Mouse (Mus musculus): ENCODE measurements at regions not wholly inside any gene's neighbourhood (a gene's known extent, or its start where the extent isn't known, plus 50 kb on each side); places are given as distances from the start of the nearest gene placed in this dataset.

- no peaks in the 10 kb centered on the region for H3K27me3 ChIP-seq (ENCODE audit: insufficient read depth, low read length)
- no peak overlapping the region for H3K4me3 ChIP-seq (ENCODE audit: low read depth, low read length)
- H3K9me3 ChIP-seq (replicated peaks): no peaks in the 10 kb centered on the region
- ATAC-seq (ENCODE audit: extremely low read depth, insufficient number of reproducible peaks, low FRiP score, poor library complexity, severe bottlenecking) (no peak), DNase-seq (ENCODE audit: low spot score) (no peak)
- no peaks in the 10 kb centered on the region for H3K4me1 ChIP-seq (ENCODE audit: insufficient read depth, low read depth, low read length)
- H3K36me3 ChIP-seq (replicated peaks): no peaks in the 10 kb centered on the region
- TF ChIP-seq GATA1 (IDR thresholded peaks at IDR 0.05; ENCODE audit: borderline replicate concordance, low read length): no peak
- TF ChIP-seq POLR2AphosphoS5 (IDR thresholded peaks at IDR 0.05; ENCODE audit: insufficient replicate concordance, low read depth, low read length): no peak
- TF ChIP-seq TAL1 (conservative IDR thresholded peaks at IDR 0.05; ENCODE audit: low read depth, low read length): no peak
- TF ChIP-seq CTCF (IDR thresholded peaks at IDR 0.05; ENCODE audit: low read depth, low read length): no peak
- TF ChIP-seq GATA2 (IDR thresholded peaks at IDR 0.05; ENCODE audit: borderline replicate concordance, low read depth, low read length): no peak
Measured at GRCm38 (mm10) chr2:11853210-11853973, 75.7 kb downstream of the Ankrd16 start.

- Histone ChIP-seq H3K9me3 (replicated peaks) (no peaks in the 10 kb centered on the region), H3K4me1 (ENCODE audit: insufficient read depth, low read depth, low read length) (no peaks in the 10 kb centered on the region), H3K4me3 (ENCODE audit: low read depth, low read length) (no peak overlapping the region), H3K27me3 (ENCODE audit: insufficient read depth, low read length) (peaks cover 2% of the 10 kb centered on the region; the same call in 1 of the 2 replicates), H3K36me3 (replicated peaks) (no peaks in the 10 kb centered on the region)
- ATAC-seq (ENCODE audit: extremely low read depth, insufficient number of reproducible peaks, low FRiP score, poor library complexity, severe bottlenecking) (no peak), DNase-seq (ENCODE audit: low spot score) (no peak)
- TF ChIP-seq CTCF (IDR thresholded peaks at IDR 0.05; ENCODE audit: low read depth, low read length) (no peak), GATA1 (IDR thresholded peaks at IDR 0.05; ENCODE audit: borderline replicate concordance, low read length) (no peak), TAL1 (conservative IDR thresholded peaks at IDR 0.05; ENCODE audit: low read depth, low read length) (no peak), POLR2AphosphoS5 (IDR thresholded peaks at IDR 0.05; ENCODE audit: insufficient replicate concordance, low read depth, low read length) (no peak), GATA2 (IDR thresholded peaks at IDR 0.05; ENCODE audit: borderline replicate concordance, low read depth, low read length) (no peak)
Measured at GRCm38 (mm10) chr2:11869983-11870382, 92.3 kb downstream of the Ankrd16 start.

- TF ChIP-seq POLR2AphosphoS5 (IDR thresholded peaks at IDR 0.05; ENCODE audit: insufficient replicate concordance, low read depth, low read length) (no peak), GATA2 (IDR thresholded peaks at IDR 0.05; ENCODE audit: borderline replicate concordance, low read depth, low read length) (no peak), CTCF (IDR thresholded peaks at IDR 0.05; ENCODE audit: low read depth, low read length) (no peak)
- Histone ChIP-seq H3K27me3 (ENCODE audit: insufficient read depth, low read length) (no peaks in the 10 kb centered on the region), H3K9me3 (replicated peaks) (no peaks in the 10 kb centered on the region), H3K4me3 (ENCODE audit: low read depth, low read length) (no peak overlapping the region), H3K4me1 (ENCODE audit: insufficient read depth, low read depth, low read length) (no peaks in the 10 kb centered on the region), H3K36me3 (replicated peaks) (no peaks in the 10 kb centered on the region)
- no peak for ATAC-seq (ENCODE audit: extremely low read depth, insufficient number of reproducible peaks, low FRiP score, poor library complexity, severe bottlenecking)
- DNase-seq (ENCODE audit: low spot score): no peak
Measured at GRCm38 (mm10) chr2:11880005-11880404, 102.3 kb downstream of the Ankrd16 start.

GRCm38 (mm10) chr2:11894792-11895568, 117.3 kb downstream of the Ankrd16 start:
- Histone ChIP-seq H3K4me3 (ENCODE audit: low read depth, low read length) (no peak overlapping the region), H3K27me3 (ENCODE audit: insufficient read depth, low read length) (peaks cover 4% of the 10 kb centered on the region; the same call in 1 of the 2 replicates), H3K36me3 (replicated peaks) (no peaks in the 10 kb centered on the region), H3K4me1 (ENCODE audit: insufficient read depth, low read depth, low read length) (no peaks in the 10 kb centered on the region), H3K9me3 (replicated peaks) (no peaks in the 10 kb centered on the region)
- TF ChIP-seq POLR2AphosphoS5 (IDR thresholded peaks at IDR 0.05; ENCODE audit: insufficient replicate concordance, low read depth, low read length) (no peak), GATA1 (IDR thresholded peaks at IDR 0.05; ENCODE audit: borderline replicate concordance, low read length) (no peak), CTCF (IDR thresholded peaks at IDR 0.05; ENCODE audit: low read depth, low read length) (no peak), TAL1 (conservative IDR thresholded peaks at IDR 0.05; ENCODE audit: low read depth, low read length) (no peak), GATA2 (IDR thresholded peaks at IDR 0.05; ENCODE audit: borderline replicate concordance, low read depth, low read length) (no peak)
- DNase-seq (ENCODE audit: low spot score) (no peak), ATAC-seq (ENCODE audit: extremely low read depth, insufficient number of reproducible peaks, low FRiP score, poor library complexity, severe bottlenecking) (no peak)

- DNase-seq (ENCODE audit: low spot score): no peak
- H3K4me3 ChIP-seq (ENCODE audit: low read depth, low read length): no peak overlapping the region
- H3K4me1 ChIP-seq (ENCODE audit: insufficient read depth, low read depth, low read length): no peaks in the 10 kb centered on the region
- no peak for ATAC-seq (ENCODE audit: extremely low read depth, insufficient number of reproducible peaks, low FRiP score, poor library complexity, severe bottlenecking)
- no peaks in the 10 kb centered on the region; the same call in 1 of the 2 replicates for H3K27me3 ChIP-seq (ENCODE audit: insufficient read depth, low read length)
- no peaks in the 10 kb centered on the region for H3K36me3 ChIP-seq (replicated peaks)
- no peaks in the 10 kb centered on the region for H3K9me3 ChIP-seq (replicated peaks)
- TF ChIP-seq GATA1 (IDR thresholded peaks at IDR 0.05; ENCODE audit: borderline replicate concordance, low read length): no peak
- no peak for TF ChIP-seq GATA2 (IDR thresholded peaks at IDR 0.05; ENCODE audit: borderline replicate concordance, low read depth, low read length)
- no peak for TF ChIP-seq CTCF (IDR thresholded peaks at IDR 0.05; ENCODE audit: low read depth, low read length)
- no peak for TF ChIP-seq POLR2AphosphoS5 (IDR thresholded peaks at IDR 0.05; ENCODE audit: insufficient replicate concordance, low read depth, low read length)
- TF ChIP-seq TAL1 (conservative IDR thresholded peaks at IDR 0.05; ENCODE audit: low read depth, low read length): no peak
Measured at GRCm38 (mm10) chr2:11899698-11900660, 122.3 kb downstream of the Ankrd16 start.

All from G1E (cell line).